Mouse (Mus musculus) heart, adult 2 months (tissue): ENCODE data around the gene Cyth3. TPM values are rescaled to one million over a fixed set of nuclear protein-coding genes. Genes with fewer than 3 reads are reported as not detected.

ENCODE experiments used
- DNase-seq, 2 experiments: peaks; one replicate each; pipeline ENCODE4 v3.0.0; 2021
- H3K27ac ChIP-seq: fragments of 200-600 bp; 2 replicates; pipeline ENCODE4 v1.8.1; 2022
- H3K27me3 ChIP-seq: fragments of 200-500 bp; 2 replicates; pipeline ENCODE4 v1.6.1; 2012; ENCODE audit warnings: mild to moderate bottlenecking, low read length, inconsistent platforms, mixed read lengths; ENCODE audit not compliant: control insufficient read depth, insufficient read depth
- H3K36me3 ChIP-seq: fragments of 200-500 bp; 2 replicates; pipeline ENCODE4 v1.6.1; 2012; ENCODE audit warnings: low read length, inconsistent platforms; ENCODE audit not compliant: control insufficient read depth, insufficient read depth
- H3K4me1 ChIP-seq: fragments of 200-500 bp; 2 replicates; pipeline ENCODE4 v1.6.1; 2011; ENCODE audit warnings: low read length; ENCODE audit not compliant: control insufficient read depth, insufficient read depth
- H3K4me3 ChIP-seq: fragments of 200-600 bp; 2 replicates; pipeline ENCODE4 v1.8.1; 2022
- H3K79me2 ChIP-seq: fragments of 200-500 bp; replicated peaks from 2 replicates; pipeline ENCODE4 v1.6.1; 2012; ENCODE audit warnings: mild to moderate bottlenecking, inconsistent platforms, low read length, moderate library complexity, mixed read lengths; ENCODE audit not compliant: control insufficient read depth, insufficient read depth
- H3K9ac ChIP-seq: fragments of 200-500 bp; 2 replicates; pipeline ENCODE4 v1.6.1; 2012; ENCODE audit warnings: low read depth, mild to moderate bottlenecking, control low read depth, inconsistent platforms, low read length, mixed read lengths
- CTCF ChIP-seq: fragments of 200-600 bp; IDR thresholded peaks from 2 replicates; pipeline ENCODE4 v1.8.1; 2022; ENCODE audit warnings: antibody characterized with exemption, mild to moderate bottlenecking, moderate library complexity
- EP300 ChIP-seq: fragments of 200-500 bp; IDR thresholded peaks from 2 replicates; pipeline ENCODE4 v1.6.1; 2011; ENCODE audit warnings: low read depth, low read length, control low read depth; ENCODE audit not compliant: insufficient read depth
- POLR2A ChIP-seq: fragments of 200-500 bp; IDR thresholded peaks from 2 replicates; pipeline ENCODE4 v1.6.1; 2011; ENCODE audit warnings: mild to moderate bottlenecking, low read depth, low read length, control low read depth; ENCODE audit not compliant: insufficient read depth
- WGBS: fragments of 180-500 bp; shearing (Covaris S2); methylation state at CpG from one replicate; pipeline ENCODE4 v1.1.7; 2018; 5-methylcytosine and 5-hydroxymethylcytosine counted together
- intact Hi-C: fragments of 180-260 bp; cut with DNase I; formaldehyde crosslinking; loops from one replicate; pipeline ENCODE4 v1.15.1; 2025
- polyA plus RNA-seq: library from polyadenylated mRNA; depleted of rRNA; stranded (reverse); fragments of >200 nt; gene quantifications from 2 replicates; pipeline ENCODE4 v1.2.3, GENCODE M21; 2012
- total RNA-seq, 2 experiments: library from RNA; stranded (reverse); gene quantifications; 2 replicates each; pipeline ENCODE4 v1.2.3; 2021

The Cyth3 gene
- total and polyA plus RNA-seq, 3 experiments: 25.1 to 44.6 (median 26.1) TPM

- WGBS: 56% methylated on average over 6 of the region's 6 CpGs
Observed at GRCm38 (mm10) chr5:143679654-143680053, 57.4 kb downstream of the Cyth3 start.

DNA sequence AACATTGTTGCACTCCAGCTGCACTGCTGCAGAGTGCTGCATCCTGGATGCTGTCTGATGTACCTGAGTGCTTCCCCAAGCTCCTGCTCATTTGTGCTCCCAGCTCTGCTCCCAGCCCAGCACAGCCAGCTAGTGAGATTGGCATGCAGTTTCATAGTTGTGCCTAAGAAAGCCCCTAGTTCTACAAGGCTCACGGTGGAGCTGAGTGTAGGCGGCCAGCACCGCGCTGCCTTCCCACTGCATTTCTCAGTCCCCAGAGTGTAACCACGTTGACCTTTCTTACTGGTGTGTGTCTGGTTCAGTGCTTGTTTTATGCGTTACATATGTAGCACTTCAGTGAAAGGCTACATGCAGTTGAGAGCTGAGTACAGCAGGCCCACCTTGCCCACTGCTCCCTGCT, 61.4 kb downstream of the Cyth3 start:
- peaks cover 8% of the 10 kb centered on the region for H3K79me2 ChIP-seq
- peaks cover 3% of the 10 kb centered on the region; the same call in 1 of the 2 replicates for H3K36me3 ChIP-seq
- WGBS: 56% methylated on average over 6 of the region's 6 CpGs
- H3K9ac ChIP-seq: no peak overlapping the region
- H3K27ac ChIP-seq: no peak overlapping the region
- H3K4me1 ChIP-seq: peaks cover 25% of the 10 kb centered on the region
- no peak overlapping the region for H3K4me3 ChIP-seq
- no peak for DNase-seq
- TF ChIP-seq EP300 (no peak), POLR2A (no peak), CTCF (no peak)
- no peaks in the 10 kb centered on the region for H3K27me3 ChIP-seq
- intact Hi-C loops: no loop called here

More at GRCm38 (mm10) chr5:143679654-143680053, 57.4 kb downstream of the Cyth3 start:
- Histone ChIP-seq H3K4me3 (no peak overlapping the region), H3K9ac (no peak overlapping the region), H3K79me2 (peaks cover 8% of the 10 kb centered on the region), H3K36me3 (peaks cover 10% of the 10 kb centered on the region; the same call in 1 of the 2 replicates), H3K27ac (peak overlapping the region; percentile 21; the same call in 1 of the 2 replicates), H3K4me1 (peaks cover 44% of the 10 kb centered on the region), H3K27me3 (no peaks in the 10 kb centered on the region)
- DNase-seq: no peak
- TF ChIP-seq POLR2A: no peak
- no peak for TF ChIP-seq CTCF
- TF ChIP-seq EP300: no peak
- intact Hi-C loops: loop anchor here (5.0 kb wide), 1 partner anchor 33 kb away; no protein-coding TSS in a partner anchor

GRCm38 (mm10) chr5:143684911-143685390, 62.7 kb downstream of the Cyth3 start:
- no peak overlapping the region for H3K27ac ChIP-seq
- TF ChIP-seq POLR2A (no peak), EP300 (no peak), CTCF (no peak)
- H3K4me3 ChIP-seq: no peak overlapping the region
- H3K9ac ChIP-seq: no peak overlapping the region
- H3K36me3 ChIP-seq: no peaks in the 10 kb centered on the region
- H3K27me3 ChIP-seq: no peaks in the 10 kb centered on the region
- DNase-seq: no peak
- peaks cover 8% of the 10 kb centered on the region for H3K79me2 ChIP-seq
- 69% methylated on average over 8 of the region's 8 CpGs for WGBS
- H3K4me1 ChIP-seq: peaks cover 17% of the 10 kb centered on the region
- intact Hi-C loops: no loop called here

- H3K27me3 ChIP-seq: no peaks in the 10 kb centered on the region
- WGBS: 67% methylated on average over 3 of the region's 3 CpGs
- TF ChIP-seq EP300: no peak
- no peak for TF ChIP-seq CTCF
- TF ChIP-seq POLR2A: no peak
- no peak overlapping the region for H3K9ac ChIP-seq
- intact Hi-C loops: no loop called here
- H3K36me3 ChIP-seq: no peaks in the 10 kb centered on the region
- peaks cover 10% of the 10 kb centered on the region for H3K4me1 ChIP-seq
- no peak overlapping the region for H3K4me3 ChIP-seq
- H3K27ac ChIP-seq: no peak overlapping the region
- DNase-seq: no peak
- peaks cover 8% of the 10 kb centered on the region for H3K79me2 ChIP-seq
Observed at GRCm38 (mm10) chr5:143686456-143686855, 64.2 kb downstream of the Cyth3 start.

GRCm38 (mm10) chr5:143687589-143687988, 65.3 kb downstream of the Cyth3 start:
- Histone ChIP-seq H3K27me3 (no peaks in the 10 kb centered on the region), H3K4me1 (peaks cover 8% of the 10 kb centered on the region), H3K79me2 (peaks cover 6% of the 10 kb centered on the region), H3K27ac (no peak overlapping the region), H3K36me3 (no peaks in the 10 kb centered on the region), H3K9ac (no peak overlapping the region), H3K4me3 (no peak overlapping the region)
- 92% methylated on average over 3 of the region's 3 CpGs for WGBS
- TF ChIP-seq POLR2A: no peak
- no peak for TF ChIP-seq EP300
- no peak for TF ChIP-seq CTCF
- no peak for DNase-seq
- intact Hi-C loops: no loop called here

DNA sequence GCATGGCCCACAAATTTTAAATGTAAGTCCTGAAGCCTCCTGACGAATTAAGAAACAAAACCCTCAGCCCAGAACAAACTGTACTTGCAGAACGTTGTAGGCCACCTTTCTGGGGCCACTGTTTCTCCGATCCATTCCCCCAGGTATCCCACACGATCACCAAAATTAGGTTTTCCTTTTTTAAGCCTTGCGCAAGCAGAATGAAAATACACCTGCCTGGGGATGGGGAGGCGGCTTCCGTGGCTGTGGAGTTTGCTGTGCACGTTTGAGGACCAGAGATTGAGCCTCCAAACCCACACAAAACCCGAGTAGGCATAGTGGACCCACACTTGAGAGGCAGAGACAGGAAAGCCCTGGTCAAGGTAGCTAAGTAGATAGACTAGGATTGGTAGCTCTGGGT, 68.1 kb downstream of the Cyth3 start:
- TF ChIP-seq EP300 (no peak), CTCF (no peak), POLR2A (no peak)
- Histone ChIP-seq H3K27ac (no peak overlapping the region), H3K9ac (no peak overlapping the region), H3K79me2 (0 out of 2 replicates have a peak, but pooled peaks cover 2% of the 10 kb centered on the region), H3K36me3 (no peaks in the 10 kb centered on the region), H3K4me1 (peaks cover 2% of the 10 kb centered on the region; the same call in 1 of the 2 replicates), H3K4me3 (no peak overlapping the region), H3K27me3 (no peaks in the 10 kb centered on the region)
- DNase-seq: no peak
- whole genome bisulfite sequencing: 88% methylated on average over 9 of the region's 9 CpGs
- intact Hi-C loops: no loop called here

DNA sequence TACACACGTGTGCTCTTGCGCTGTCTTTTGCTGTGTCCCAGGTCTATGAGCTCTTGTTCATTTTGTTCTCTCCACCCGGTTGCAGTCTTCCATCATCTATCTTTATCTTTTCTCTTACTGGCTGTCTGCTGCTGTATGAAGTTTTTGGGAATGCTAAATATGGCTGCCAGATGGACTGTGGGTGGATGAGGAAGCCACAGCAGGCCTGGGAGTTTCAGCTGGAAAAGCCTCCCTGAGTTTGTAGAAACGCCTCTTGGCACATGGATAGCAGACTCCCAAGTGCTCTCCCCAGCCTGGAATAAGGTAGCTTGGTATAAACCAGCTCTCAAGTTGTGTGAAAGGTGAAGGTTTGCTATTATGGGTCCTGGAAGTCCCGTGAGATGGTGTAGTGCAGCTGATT, 68.7 kb downstream of the Cyth3 start:
- Histone ChIP-seq H3K79me2 (0 out of 2 replicates have a peak, but pooled peaks cover 2% of the 10 kb centered on the region), H3K27me3 (no peaks in the 10 kb centered on the region), H3K4me3 (no peak overlapping the region), H3K9ac (no peak overlapping the region), H3K36me3 (no peaks in the 10 kb centered on the region), H3K4me1 (peaks cover 2% of the 10 kb centered on the region; the same call in 1 of the 2 replicates), H3K27ac (no peak overlapping the region)
- no peak for DNase-seq
- intact Hi-C loops: no loop called here
- WGBS: 85% methylated on average over 5 of the region's 5 CpGs
- TF ChIP-seq POLR2A: no peak
- no peak for TF ChIP-seq EP300
- TF ChIP-seq CTCF: no peak
